Mouse (Mus musculus) embryonic fibroblast, embryonic 13.5 days (primary cell): Measurements from ENCODE around the gene H2afy.

Source experiments
- CTCF ChIP-seq: IDR thresholded peaks from 2 replicates; pipeline ENCODE4 v1.5.1; 2011; ENCODE audit warnings: mild to moderate bottlenecking, control low read depth, low read length, moderate library complexity, borderline replicate concordance; ENCODE audit not compliant: insufficient read depth
- POLR2A ChIP-seq: IDR thresholded peaks from 2 replicates; pipeline ENCODE4 v1.6.1; 2011; ENCODE audit warnings: low read depth, mild to moderate bottlenecking, control low read depth, low read length, moderate library complexity

DNA sequence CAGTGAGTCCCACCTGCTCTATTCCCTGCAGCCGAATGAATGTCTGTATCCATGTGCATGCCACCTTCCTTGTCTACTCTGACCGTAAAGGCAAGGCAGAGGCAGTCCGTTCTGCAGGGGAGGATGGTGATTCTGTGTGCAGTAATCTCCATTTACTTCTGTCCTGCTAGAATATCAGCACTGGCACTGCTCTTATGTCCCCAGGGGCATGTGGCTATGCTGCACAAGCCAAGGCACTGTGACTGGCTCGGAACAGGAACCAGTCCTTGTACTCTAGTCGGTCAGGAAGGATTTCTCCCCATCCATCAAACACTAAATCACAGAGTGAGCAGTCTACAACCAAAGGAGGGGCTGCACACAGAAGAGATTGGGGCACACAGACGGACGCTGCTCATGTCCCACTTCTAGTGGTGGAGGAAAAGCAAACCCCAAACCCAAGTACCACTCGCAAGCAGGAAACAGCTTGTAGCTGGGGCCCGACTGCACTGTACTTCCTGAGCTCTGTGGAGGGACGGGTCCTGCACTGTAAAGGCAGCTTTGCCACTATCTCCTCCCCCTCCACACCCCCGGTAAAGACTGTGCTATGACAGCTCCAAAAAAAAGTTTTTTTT, 3.7 kb downstream of the H2afy start:
- no peak for TF ChIP-seq POLR2A
- no peak for TF ChIP-seq CTCF
